Mouse (Mus musculus): ENCODE measurements around the gene Ankrd11.

DNA sequence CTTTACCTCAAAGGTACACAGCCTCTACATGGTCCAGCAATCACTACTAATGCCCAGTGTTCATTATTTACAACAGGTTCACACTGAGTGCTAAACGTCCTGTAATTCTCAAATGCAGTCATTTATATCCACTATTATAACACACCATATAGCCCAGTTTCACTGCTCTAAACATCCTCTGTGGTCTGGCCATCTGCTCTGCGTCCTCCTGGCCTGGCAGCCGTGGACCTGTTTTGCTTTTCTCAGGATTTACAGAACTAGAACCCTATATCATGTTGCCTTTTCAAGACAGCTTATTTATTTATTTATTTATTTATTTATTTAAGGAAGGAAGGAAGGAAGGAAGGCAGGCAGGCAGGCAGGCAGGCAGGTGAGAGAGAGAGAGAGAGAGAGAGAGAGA, 114.2 kb downstream of the Ankrd11 start:
- no peak for TF ChIP-seq CTCF (IDR thresholded peaks at IDR 0.05; ENCODE audit: low read depth, low read length)
- TF ChIP-seq POLR2A (IDR thresholded peaks at IDR 0.05; ENCODE audit: borderline replicate concordance, low read depth, low read length), result no peak
